Mouse (Mus musculus): Measurements from ENCODE around the gene Hoxc4.

Hoxc4 gene

GRCm38 (mm10) chr15:103084944-103085343, 66.2 kb downstream of the Hoxc4 start:
- DNase-seq (ENCODE audit: low read depth): no peak

- no peak for DNase-seq (ENCODE audit: low read depth)
These were observed 67.3 kb downstream of the Hoxc4 start for GRCm38 (mm10) chr15:103085831-103086671.

Data from c-Kit-positive CD71-negative TER-119-negative erythroid progenitor cells, embryonic 14.5 days (primary cell).